Mouse (Mus musculus) bone marrow, adult 2 months (tissue): ENCODE measurements at regions not wholly inside any gene's neighbourhood (a gene's known extent, or its start where the extent isn't known, plus 50 kb on each side); places are given as distances from the start of the nearest gene placed in this dataset.

Experiments used
- CTCF ChIP-seq: fragments of 200-500 bp; IDR thresholded peaks from 2 replicates; pipeline ENCODE4 v1.5.1; 2011; ENCODE audit warnings: low read length, control low read depth; ENCODE audit not compliant: control insufficient read depth, insufficient read depth
- POLR2A ChIP-seq: fragments of 200-500 bp; IDR thresholded peaks from 2 replicates; pipeline ENCODE4 v1.6.1; 2011; ENCODE audit warnings: low read depth, mild to moderate bottlenecking, control low read depth, low read length, borderline replicate concordance; ENCODE audit not compliant: control insufficient read depth

DNA sequence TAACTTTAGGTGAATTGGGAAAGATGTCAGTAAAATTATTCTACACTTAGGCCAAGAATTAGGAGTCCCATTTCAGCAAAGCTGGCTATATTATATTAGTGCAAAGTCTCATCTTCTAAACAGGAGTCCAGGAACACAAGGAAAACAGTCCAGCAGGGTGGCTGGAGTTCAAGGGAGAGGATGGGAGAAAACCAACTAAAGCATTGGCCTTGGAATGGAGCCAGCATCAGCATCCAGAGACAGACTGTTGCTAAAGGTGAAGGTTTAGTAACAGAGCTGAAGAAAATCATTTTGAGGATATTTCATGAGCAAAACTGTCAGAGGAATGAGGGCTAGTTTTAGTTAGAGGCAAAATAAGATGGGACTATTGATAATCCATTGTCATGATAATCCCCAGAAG is 559.9 kb downstream of the Epha4 start:
- TF ChIP-seq POLR2A, result no peak
- TF ChIP-seq CTCF, result no peak
